Mouse (Mus musculus) midbrain, embryonic 11.5 days (tissue): ENCODE results near the gene 4933402N03Rik. TPM values are rescaled to one million over a fixed set of nuclear protein-coding genes. Genes with fewer than 3 reads are reported as not detected.

Experiments used
- ATAC-seq: fragments of 200-750 bp; cut with Nextera tagmentation; 2 replicates; pipeline ENCODE4 v1.8.0; 2017; ENCODE audit warnings: moderate TSS enrichment, moderate library complexity; ENCODE audit not compliant: low FRiP score
- DNase-seq: peaks from one replicate; pipeline ENCODE4 v3.0.0; 2015; ENCODE audit warnings: low spot score; ENCODE audit errors: missing footprints
- H3K27ac ChIP-seq: fragments of 300-500 bp; sonication (generic); 2 replicates; pipeline ENCODE4 v1.5.1; 2014; ENCODE audit warnings: low read depth, low read length
- H3K27me3 ChIP-seq: fragments of 300-500 bp; sonication (generic); 2 replicates; pipeline ENCODE4 v1.6.1; 2014; ENCODE audit warnings: mild to moderate bottlenecking, low read length, moderate library complexity, mixed read lengths; ENCODE audit not compliant: control insufficient read depth, insufficient read depth
- H3K36me3 ChIP-seq: fragments of 300-500 bp; sonication (generic); 2 replicates; pipeline ENCODE4 v1.6.1; 2014; ENCODE audit warnings: mild to moderate bottlenecking, low read length, moderate library complexity, mixed read lengths; ENCODE audit not compliant: control insufficient read depth, insufficient read depth
- H3K4me1 ChIP-seq: fragments of 300-500 bp; sonication (generic); 2 replicates; pipeline ENCODE4 v1.6.1; 2014; ENCODE audit warnings: low read length; ENCODE audit not compliant: control insufficient read depth, insufficient read depth
- H3K4me2 ChIP-seq: fragments of 300-500 bp; sonication (generic); 2 replicates; pipeline ENCODE4 v1.6.1; 2014; ENCODE audit warnings: mild to moderate bottlenecking, moderate library complexity
- H3K4me3 ChIP-seq: fragments of 300-500 bp; sonication (generic); 2 replicates; pipeline ENCODE4 v1.5.1; 2014; ENCODE audit warnings: low read depth, low read length
- H3K9ac ChIP-seq: fragments of 300-500 bp; sonication (generic); 2 replicates; pipeline ENCODE4 v1.6.1; 2014; ENCODE audit warnings: low read length
- H3K9me3 ChIP-seq: fragments of 300-500 bp; sonication (generic); 2 replicates; pipeline ENCODE4 v1.6.1; 2016; ENCODE audit warnings: low read length; ENCODE audit not compliant: control insufficient read depth
- WGBS: fragments of 180-500 bp; shearing (Covaris S2); extraction: QIAGEN DNeasy Blood & Tissue Kit; methylation state at CpG from one replicate; pipeline ENCODE4 v1.1.7; 2014; 5-methylcytosine and 5-hydroxymethylcytosine counted together
- polyA plus RNA-seq: library from polyadenylated mRNA; unstranded; fragments of >200 nt; fragmentation: Nextera tagmentation; extraction: Ambion mirVana; gene quantifications from 2 replicates; pipeline ENCODE4 v1.2.1, GENCODE M21; 2014

The 4933402N03Rik gene
- polyA plus RNA-seq = not detected in 2 replicates

GRCm38 (mm10) chr7:131146214-131146613, at the start of gene 4933402N03Rik:
Gene 4933402N03Rik, minus strand, starts transcription at chr7:131146314.
- Histone ChIP-seq H3K4me3 (no peak within 1 kb of the TSS), H3K9ac (no peak within 1 kb of the TSS), H3K4me1 (no peaks in the 10 kb centered on the region), H3K36me3 (no peaks in the 10 kb centered on the region), H3K27me3 (no peaks in the 10 kb centered on the region), H3K27ac (no peak within 1 kb of the TSS), H3K9me3 (no peaks in the 10 kb centered on the region), H3K4me2 (no peak within 1 kb of the TSS)
- DNase-seq (no peak), ATAC-seq (no peak)
- 93% methylated on average over 2 of the region's 2 CpGs for WGBS

DNA sequence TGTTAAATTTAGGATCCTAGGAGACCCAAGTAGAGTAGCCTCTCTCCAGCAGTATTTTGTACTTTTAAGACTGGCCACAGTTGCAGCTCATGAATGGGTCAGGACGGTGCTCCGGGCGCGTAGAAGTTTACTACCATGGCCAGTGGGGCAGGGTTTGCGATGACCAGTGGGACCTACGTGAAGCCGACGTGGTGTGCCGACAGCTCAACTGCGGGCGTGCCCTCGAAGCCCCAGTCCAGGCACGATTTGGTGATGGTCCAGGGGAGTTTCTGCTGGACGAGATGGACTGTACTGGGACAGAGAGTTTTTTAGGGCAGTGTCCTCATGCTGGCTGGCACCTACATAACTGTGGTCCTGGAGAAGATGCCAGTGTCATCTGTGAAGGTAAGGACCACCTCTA, 41.9 kb upstream of the 4933402N03Rik start:
- ATAC-seq = no peak
- 96% methylated on average over 14 of the region's 14 CpGs for WGBS
- DNase-seq = no peak
- Histone ChIP-seq H3K9ac (no peak overlapping the region), H3K36me3 (no peaks in the 10 kb centered on the region), H3K4me1 (no peaks in the 10 kb centered on the region), H3K4me3 (no peak overlapping the region), H3K27me3 (no peaks in the 10 kb centered on the region), H3K4me2 (no peak overlapping the region), H3K9me3 (no peaks in the 10 kb centered on the region), H3K27ac (no peak overlapping the region)

DNA sequence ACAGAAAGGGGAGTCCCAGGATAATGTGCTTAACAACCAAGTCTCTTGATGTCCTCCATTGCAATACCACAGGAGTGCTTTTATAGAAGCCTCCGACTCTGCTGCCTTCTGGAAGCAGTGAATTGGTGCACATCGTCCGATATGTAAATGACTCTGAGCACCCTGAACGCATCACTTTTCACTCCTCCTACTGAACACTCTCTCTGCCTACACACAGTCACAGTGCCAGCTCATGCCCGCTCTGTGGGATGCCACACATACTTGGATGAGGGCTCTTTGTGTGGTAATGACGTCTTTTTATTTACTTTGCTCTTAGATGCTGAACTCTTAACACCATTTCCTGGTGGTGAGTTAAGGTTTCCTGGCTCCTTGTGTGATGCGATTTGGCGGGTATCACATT, 40.9 kb upstream of the 4933402N03Rik start:
- WGBS = 80% methylated on average over 8 of the region's 8 CpGs
- Histone ChIP-seq H3K27ac (no peak overlapping the region), H3K4me3 (no peak overlapping the region), H3K27me3 (no peaks in the 10 kb centered on the region), H3K4me2 (no peak overlapping the region), H3K9ac (no peak overlapping the region), H3K36me3 (no peaks in the 10 kb centered on the region), H3K4me1 (no peaks in the 10 kb centered on the region), H3K9me3 (no peaks in the 10 kb centered on the region)
- ATAC-seq (no peak), DNase-seq (no peak)

- Histone ChIP-seq H3K27ac (no peak overlapping the region), H3K9ac (no peak overlapping the region), H3K4me1 (no peaks in the 10 kb centered on the region), H3K4me2 (no peak overlapping the region), H3K4me3 (no peak overlapping the region), H3K9me3 (no peaks in the 10 kb centered on the region), H3K27me3 (no peaks in the 10 kb centered on the region), H3K36me3 (no peaks in the 10 kb centered on the region)
- no peak for ATAC-seq
- no peak for DNase-seq
- 73% methylated on average over 8 of the region's 8 CpGs for WGBS
Measured at GRCm38 (mm10) chr7:131184339-131184738, 38.2 kb upstream of the 4933402N03Rik start.

- 37% methylated on average over 4 of the region's 4 CpGs for WGBS
- H3K9me3 ChIP-seq = no peaks in the 10 kb centered on the region
Measured at GRCm38 (mm10) chr7:131182685-131183084, 36.6 kb upstream of the 4933402N03Rik start.

GRCm38 (mm10) chr7:131174121-131174520, 28.0 kb upstream of the 4933402N03Rik start, which contains the start of gene 5430419D17Rik:
Gene 5430419D17Rik, plus strand, starts transcription at chr7:131174402.
- no peak within 1 kb of the TSS for H3K4me3 ChIP-seq
- WGBS = 89% methylated on average over 9 of the region's 9 CpGs
- no peaks in the 10 kb centered on the region for H3K36me3 ChIP-seq
- H3K4me2 ChIP-seq = no peak within 1 kb of the TSS
- DNase-seq = no peak
- ATAC-seq = no peak
- H3K9me3 ChIP-seq = no peaks in the 10 kb centered on the region
- H3K27ac ChIP-seq = no peak within 1 kb of the TSS
- H3K9ac ChIP-seq = no peak within 1 kb of the TSS
- H3K27me3 ChIP-seq = no peaks in the 10 kb centered on the region
- H3K4me1 ChIP-seq = no peaks in the 10 kb centered on the region

More at GRCm38 (mm10) chr7:131182685-131183084, 36.6 kb upstream of the 4933402N03Rik start:
- H3K27me3 ChIP-seq = no peaks in the 10 kb centered on the region
- H3K36me3 ChIP-seq = no peaks in the 10 kb centered on the region
- no peak overlapping the region for H3K9ac ChIP-seq
- H3K4me3 ChIP-seq = no peak overlapping the region
- no peak overlapping the region for H3K4me2 ChIP-seq
- no peaks in the 10 kb centered on the region for H3K4me1 ChIP-seq
- peak; percentile 84 for DNase-seq
- no peak for ATAC-seq
- no peak overlapping the region for H3K27ac ChIP-seq

- Histone ChIP-seq H3K4me1 (no peaks in the 10 kb centered on the region), H3K4me2 (no peak overlapping the region), H3K36me3 (no peaks in the 10 kb centered on the region), H3K9ac (no peak overlapping the region), H3K27me3 (no peaks in the 10 kb centered on the region), H3K4me3 (no peak overlapping the region), H3K27ac (no peak overlapping the region), H3K9me3 (no peaks in the 10 kb centered on the region)
- no peak for DNase-seq
- ATAC-seq = no peak
- 76% methylated on average over 2 of the region's 2 CpGs for WGBS
Measured at GRCm38 (mm10) chr7:131169099-131169498, 23.0 kb upstream of the 4933402N03Rik start.

DNA sequence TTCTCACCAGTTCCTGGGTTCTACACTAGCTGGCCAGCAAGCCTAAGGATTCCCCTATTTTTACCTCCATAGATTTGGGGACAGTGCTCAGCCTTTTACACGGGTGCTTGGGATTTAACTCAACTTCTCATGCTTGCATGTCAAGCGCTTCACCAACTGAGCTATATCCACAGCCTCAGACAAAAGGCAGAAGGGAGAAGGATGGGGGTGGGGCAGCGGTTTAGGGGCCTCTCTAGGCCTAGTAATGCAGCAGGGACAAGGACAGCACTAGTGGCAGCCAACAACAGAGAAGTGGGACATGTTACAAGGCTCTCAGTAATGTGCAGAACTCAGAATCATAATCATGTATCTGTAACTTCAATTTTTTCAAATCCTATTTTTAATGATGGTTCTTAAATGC, 21.7 kb upstream of the 4933402N03Rik start:
- WGBS = 68% methylated on average over 3 of the region's 3 CpGs
- no peaks in the 10 kb centered on the region for H3K27me3 ChIP-seq
- no peaks in the 10 kb centered on the region for H3K9me3 ChIP-seq
- no peak overlapping the region for H3K4me2 ChIP-seq
- H3K4me3 ChIP-seq = no peak overlapping the region
- no peak for DNase-seq
- H3K4me1 ChIP-seq = no peaks in the 10 kb centered on the region
- H3K27ac ChIP-seq = no peak overlapping the region
- ATAC-seq = no peak
- no peak overlapping the region for H3K9ac ChIP-seq
- H3K36me3 ChIP-seq = no peaks in the 10 kb centered on the region

- DNase-seq (no peak), ATAC-seq (no peak)
- no peaks in the 10 kb centered on the region for H3K27me3 ChIP-seq
- H3K4me1 ChIP-seq = no peaks in the 10 kb centered on the region
- H3K4me3 ChIP-seq = no peak overlapping the region
- WGBS = 76% methylated on average over 7 of the region's 7 CpGs
- no peak overlapping the region for H3K27ac ChIP-seq
- no peaks in the 10 kb centered on the region for H3K36me3 ChIP-seq
- no peak overlapping the region for H3K4me2 ChIP-seq
- H3K9me3 ChIP-seq = no peaks in the 10 kb centered on the region
- H3K9ac ChIP-seq = no peak overlapping the region
Measured at GRCm38 (mm10) chr7:131162251-131162650, 16.1 kb upstream of the 4933402N03Rik start.
